Mouse (Mus musculus) CD8-positive naive resting alpha-beta T cell, adult 2 months (primary cell): Measurements from ENCODE around the gene Sdr42e1.

ENCODE experiments used
- DNase-seq, 2 experiments: peaks; one replicate each; pipeline ENCODE4 v3.0.0; 2022; ENCODE audit warnings: low read depth in 2 of 2, low spot score in 2 of 2

Sdr42e1 gene

GRCm38 (mm10) chr8:117673430-117673830 is at the start of gene Sdr42e1:
Sdr42e1 (minus strand) TSS chr8:117673689.
- peak; percentile 33 to 58 for DNase-seq

GRCm38 (mm10) chr8:117718152-117718860 is 44.8 kb upstream of the Sdr42e1 start:
- no peak for DNase-seq

DNA sequence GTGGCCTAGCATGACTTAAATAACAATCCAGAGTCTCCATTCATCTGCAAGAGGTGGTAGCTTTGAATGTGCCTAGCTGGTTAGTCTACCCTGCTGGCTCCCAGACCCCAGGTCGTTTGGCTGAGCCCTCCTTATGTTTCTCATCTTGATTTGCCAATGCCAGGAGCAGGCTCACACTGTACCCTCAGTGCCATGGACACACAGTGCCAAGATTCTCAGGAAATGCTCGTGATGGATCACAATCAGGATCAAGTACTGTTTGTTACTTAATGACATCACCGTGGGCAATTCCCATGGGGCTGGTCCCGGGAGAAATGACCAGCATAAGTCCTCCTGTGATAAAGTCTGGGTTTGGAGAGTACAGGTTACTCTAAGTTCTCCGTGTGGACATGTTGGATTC is 42.4 kb upstream of the Sdr42e1 start:
- no peak for DNase-seq

DNA sequence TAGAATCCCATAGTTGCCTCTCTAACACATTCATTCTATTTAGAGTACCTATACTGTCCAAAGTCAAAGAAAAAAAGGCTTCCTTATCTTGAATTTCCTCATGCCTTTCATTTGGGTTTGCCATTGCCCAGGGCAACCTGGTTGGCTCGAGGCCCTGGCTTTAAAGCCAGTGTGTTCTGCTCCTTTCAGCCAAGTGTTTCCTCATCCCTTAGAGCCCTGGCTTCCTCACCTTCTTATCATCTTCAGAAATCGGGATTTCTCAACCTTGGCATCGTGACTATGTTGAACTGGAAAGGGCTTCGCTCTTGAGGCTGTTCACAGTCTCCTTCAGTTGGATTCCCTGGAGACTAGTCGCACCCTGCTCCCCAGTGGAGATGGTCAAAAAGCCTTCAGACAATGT is 41.1 kb upstream of the Sdr42e1 start:
- DNase-seq, result no peak

- DNase-seq, result no peak
These were observed 38.7 kb upstream of the Sdr42e1 start for GRCm38 (mm10) chr8:117712226-117712625.

GRCm38 (mm10) chr8:117706141-117706540 is 32.7 kb upstream of the Sdr42e1 start:
- DNase-seq, result no peak

DNA sequence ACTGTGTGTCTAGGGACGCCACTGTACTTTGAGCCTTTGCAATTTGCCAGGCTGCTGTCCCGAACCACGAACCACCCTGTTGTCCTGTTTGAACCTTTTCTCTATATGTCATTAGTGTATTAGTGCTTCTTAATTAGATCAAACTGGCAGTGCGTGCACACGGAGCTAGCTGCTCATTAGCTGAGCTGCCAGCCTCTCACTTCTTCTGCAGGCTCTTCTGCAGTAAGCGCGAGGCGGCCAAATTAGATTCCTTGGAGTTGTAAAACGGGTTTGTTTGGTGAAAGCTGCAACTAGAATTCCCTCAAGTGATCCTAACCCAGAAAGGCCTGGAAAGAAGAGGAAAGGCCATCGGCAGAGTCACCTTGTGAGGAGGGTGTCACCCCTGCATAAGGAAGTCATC is 29.2 kb upstream of the Sdr42e1 start:
- DNase-seq, result no peak

- DNase-seq, result no peak
These were observed 28.4 kb upstream of the Sdr42e1 start, which contains the start of gene Hsd17b2 for GRCm38 (mm10) chr8:117701859-117702258. Hsd17b2 (plus strand) TSS chr8:117701904.

DNA sequence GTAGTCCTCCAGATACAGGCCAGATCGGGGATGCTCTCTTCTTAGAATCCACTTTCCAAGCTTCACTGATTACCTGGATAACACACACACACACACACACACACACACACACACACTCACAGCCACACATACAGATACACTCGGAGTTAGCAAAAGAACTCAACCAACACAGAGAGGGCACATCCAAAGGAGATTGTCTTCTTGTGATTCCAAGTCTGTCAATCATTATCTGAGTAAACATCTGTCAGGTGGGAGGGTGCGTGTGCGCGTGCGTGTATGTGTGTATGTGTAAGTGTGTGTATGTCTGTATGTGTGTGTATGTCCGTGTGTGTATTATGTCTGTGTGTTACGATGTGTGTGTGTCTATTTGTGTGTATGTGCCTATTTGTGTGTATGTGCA is 27.8 kb upstream of the Sdr42e1 start:
- DNase-seq, result no peak

DNA sequence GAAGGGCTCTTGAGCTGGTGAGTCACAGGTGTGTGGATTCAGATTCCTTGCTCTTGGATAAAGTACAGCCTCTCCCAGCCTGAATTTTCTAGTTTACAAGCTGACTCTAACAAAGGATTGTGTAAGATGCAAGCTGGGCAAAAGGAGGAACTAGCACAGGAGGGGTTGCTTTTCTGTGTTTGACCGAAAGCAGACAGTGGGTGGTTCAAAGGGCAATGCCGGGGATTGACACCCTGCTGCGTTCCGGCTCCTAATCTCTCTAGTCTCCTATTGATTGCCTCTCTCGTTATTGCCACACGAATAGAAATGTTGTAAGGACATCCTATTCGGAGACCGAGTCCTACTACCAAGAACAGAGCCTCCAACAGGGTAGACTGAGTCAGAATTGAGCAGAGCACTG is 27.2 kb upstream of the Sdr42e1 start:
- DNase-seq, result no peak

DNA sequence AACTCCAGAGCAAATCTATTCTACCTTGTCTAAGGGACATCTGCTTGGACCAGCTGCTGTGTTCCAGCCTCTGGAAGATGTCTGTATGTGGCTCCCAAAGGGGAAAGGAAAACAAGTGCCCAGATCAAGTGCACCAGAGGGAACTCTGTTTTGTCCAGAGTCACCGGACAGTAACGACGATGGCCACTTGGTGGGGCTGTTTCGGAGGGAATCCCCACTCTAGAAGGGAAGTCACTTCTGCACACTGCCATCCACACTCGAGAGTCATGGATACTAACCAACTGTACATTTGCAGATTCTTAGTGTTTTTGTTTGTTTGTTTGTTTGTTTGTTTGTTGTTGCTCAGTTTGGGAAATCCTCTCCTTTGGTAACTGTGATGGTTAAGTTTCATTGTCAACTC is 23.8 kb upstream of the Sdr42e1 start:
- no peak for DNase-seq

DNA sequence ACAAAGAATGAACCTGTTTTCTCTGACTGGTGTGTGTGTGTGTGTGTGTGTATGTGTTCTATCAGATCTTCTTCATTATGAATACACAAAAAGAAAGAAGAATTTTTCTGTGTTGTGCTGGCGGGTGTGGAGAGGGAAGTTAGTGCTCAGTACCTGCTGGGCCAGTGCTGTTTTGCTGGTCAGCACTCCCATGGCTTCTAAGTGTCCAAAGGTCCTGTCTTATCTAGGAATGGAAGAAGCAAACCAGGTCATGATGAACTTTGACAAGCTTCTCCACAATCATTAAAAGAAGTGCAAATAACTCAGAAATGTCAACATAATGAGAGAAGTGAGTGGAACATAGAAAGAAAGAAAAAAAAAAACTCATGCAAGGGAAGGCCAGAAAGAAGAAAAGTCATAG is 22.1 kb upstream of the Sdr42e1 start:
- no peak for DNase-seq

- DNase-seq, result no peak
These were observed 18.6 kb upstream of the Sdr42e1 start for GRCm38 (mm10) chr8:117692131-117692530.

DNA sequence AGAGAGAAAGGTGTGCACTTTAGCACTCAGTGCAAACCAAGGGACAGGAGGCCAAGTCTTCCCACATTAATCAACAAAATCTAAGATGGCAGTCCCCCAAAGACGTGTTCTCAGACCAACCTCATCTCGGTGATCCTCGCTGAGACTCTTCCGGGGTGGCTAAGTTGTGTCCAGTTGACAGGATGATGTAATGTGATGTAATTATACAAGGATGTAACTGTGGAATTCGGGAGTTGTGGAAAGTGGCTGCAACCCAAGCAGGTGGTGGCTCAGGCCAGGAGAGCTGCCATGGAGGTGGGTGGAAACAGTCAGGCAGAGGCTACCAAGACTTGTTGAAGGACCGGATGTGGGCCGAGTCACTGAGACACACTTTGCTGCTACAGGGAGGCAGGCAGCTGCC is 14.4 kb upstream of the Sdr42e1 start:
- DNase-seq, result no peak

- DNase-seq, result no peak
These were observed 11.0 kb upstream of the Sdr42e1 start for GRCm38 (mm10) chr8:117684504-117684903.

DNA sequence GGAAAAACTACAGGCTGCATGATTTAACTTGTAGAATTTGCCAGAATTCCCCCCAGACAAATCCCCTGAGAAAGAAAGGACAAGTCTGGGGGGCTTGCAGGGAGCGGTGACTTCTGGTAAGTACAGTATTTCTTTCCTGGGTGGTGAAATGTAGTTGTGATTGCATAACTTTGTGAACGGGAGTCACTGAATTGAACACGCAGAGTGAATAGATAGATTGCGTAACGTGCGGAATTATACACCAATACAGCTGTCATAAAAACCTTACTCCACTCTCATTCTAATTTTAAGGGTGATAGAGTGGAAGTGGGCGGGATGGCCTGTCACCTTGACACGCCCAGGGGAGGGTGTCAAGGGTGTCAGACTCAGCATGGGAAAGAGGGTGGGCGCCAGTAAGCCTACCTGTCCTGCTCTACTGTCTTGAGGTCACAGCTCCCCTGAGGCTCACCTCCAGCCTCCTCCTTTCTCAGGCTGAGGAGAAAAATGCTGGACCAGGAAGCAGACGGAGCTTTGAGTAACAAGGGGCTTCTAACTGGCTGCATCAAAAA is 10.5 kb upstream of the Sdr42e1 start:
- no peak for DNase-seq

DNA sequence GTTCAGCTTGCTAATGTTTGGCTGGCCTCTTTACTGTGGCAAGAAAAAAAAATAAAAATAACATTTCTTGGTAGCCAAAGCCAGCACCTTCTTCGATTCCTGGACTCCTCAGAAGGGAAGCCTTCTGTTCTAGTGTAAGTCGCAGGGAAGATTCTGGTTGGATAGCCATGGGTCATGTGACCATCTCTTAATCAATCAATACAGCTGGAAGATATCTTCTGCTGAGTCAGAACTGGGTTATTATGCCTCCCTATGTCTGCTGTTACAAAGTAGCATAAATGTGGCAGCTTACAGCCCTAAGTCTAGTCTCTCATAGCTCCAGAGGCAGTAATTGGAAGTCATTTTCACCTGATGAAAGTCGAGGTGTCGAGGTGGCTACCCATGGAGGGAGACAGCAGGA is 5.2 kb upstream of the Sdr42e1 start:
- no peak for DNase-seq

- no peak for DNase-seq
These were observed 3.5 kb upstream of the Sdr42e1 start for GRCm38 (mm10) chr8:117677011-117677410.

DNA sequence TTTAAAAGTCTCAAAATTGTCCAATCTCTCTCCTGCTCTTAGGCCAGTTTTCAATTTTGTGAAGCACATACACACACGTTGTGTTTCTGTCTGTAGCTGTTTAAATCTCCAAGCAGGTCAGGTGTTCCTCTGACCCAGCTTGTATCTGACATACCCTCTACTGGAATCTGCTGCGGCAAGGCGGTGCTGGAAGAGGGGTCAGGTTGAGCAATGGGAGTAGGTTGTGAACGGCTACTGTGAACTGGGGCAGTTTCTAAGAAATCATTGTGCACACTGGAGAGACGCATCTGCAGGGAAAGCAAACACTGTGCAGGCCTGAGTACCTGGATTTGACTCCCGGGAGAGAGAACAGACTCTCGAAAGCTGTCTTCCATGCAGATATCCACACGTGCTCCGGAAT is 3.0 kb upstream of the Sdr42e1 start:
- no peak for DNase-seq

DNA sequence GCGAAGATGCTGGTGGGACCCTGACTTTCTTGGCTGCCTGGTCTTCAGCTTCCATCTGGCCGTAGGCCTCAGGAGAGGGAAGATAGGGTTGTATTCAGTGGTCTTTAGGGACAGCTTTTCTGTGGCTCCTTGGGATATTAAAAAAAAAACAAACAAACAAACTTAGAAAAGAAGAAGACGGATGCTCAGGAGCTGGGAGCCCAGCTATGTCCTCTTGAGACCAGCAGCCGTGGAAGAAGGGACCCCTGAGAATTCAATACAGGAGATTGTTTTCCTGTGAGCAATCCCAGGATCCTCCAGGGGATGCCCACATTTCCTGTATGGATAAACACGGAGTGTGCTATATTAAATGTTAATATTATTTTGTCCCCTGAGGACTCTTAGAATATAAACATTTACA is 1.7 kb upstream of the Sdr42e1 start:
- no peak for DNase-seq

DNA sequence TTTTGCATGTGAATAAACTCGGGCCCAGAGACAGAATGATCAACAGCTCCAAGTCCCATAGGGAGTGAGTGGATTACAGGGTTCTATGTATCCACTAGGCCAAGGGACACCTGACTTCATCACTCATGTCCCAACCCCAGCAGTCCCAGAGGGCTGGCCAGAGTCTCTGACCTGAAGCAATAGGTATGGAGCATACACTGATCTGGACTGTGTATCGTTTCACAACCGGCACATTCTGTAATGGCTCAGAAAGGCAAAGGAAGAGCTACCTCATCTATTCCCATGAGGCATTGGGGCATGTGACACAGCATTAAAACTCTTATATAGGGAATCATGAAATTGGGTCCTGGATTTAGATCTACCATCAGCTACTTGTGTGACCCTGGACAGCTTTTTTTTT is 931 bp downstream of the Sdr42e1 start:
- no peak for DNase-seq

DNA sequence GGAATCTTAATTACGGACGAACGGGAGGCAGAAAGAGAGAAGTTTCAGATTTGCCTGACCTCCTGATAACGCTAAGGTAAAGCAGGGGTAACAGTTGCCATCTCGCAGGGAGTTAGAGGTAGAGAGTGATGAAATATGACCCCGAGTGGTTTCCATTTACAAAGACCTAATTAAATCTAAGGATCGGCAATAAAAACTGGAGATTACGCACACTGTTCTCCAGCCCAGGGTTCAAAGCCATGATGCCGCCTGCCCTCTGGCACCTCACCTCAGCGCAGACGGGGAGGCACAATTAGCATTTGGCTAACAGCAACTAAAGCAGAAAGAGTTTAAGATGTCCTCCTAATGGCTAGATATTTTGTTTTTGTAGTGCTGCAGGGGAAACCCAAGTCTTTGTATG is 3.0 kb downstream of the Sdr42e1 start:
- DNase-seq, result no peak
